ENCODE assay signal across 13 mouse cellular contexts in genomic region chr7:129483736-129484135, GRCm38 (mm10).
DNase-seq lines count a peak whose midpoint lies in the region.
"Had no signal": no experiment of that assay in that cellular context is flagged by ENCODE, and none has a peak within 500 bp of the region (broad histone marks: within the 10 kb centered on the region; RNA-seq: fewer than 3 reads in every experiment).

No protein-coding gene starts in this region.

- DNase-seq in frontal cortex, adult 2 months (ENCODE audit: extremely low spot score in 1 of 2, low spot score in 1 of 2), result peak; percentile 27 to 74
- no peak for DNase-seq in frontal cortex, postnatal 10 days (ENCODE audit: low spot score in 2 of 2)
- peak; percentile 81 for DNase-seq in right cerebral cortex, adult 18-20 months
- DNase-seq in right cerebral cortex, postnatal 4 days, result no peak
- peak; percentile 54 to 62 for DNase-seq in left cerebral cortex, postnatal 36 days (ENCODE audit: low spot score in 2 of 2)
- DNase-seq in liver, result no peak
- DNase-seq in urinary bladder, postnatal 36 days (ENCODE audit: low spot score in 2 of 2), result no peak
- no peak for DNase-seq in kidney, postnatal 4 days
- DNase-seq: adrenal gland, postnatal 14 days; cerebellum, adult 9-10 months; kidney, adult 2 months; kidney, postnatal 10 days; lung, postnatal 36 days had no signal

- intact Hi-C loops in left cerebral cortex, postnatal 36 days (cut with DNase I), result no loop called here

Comparison
In these comparisons a context has a peak if more than half of its experiments do, and no peak if none do; other contexts are left out.
1. DNase-seq: peak in frontal cortex, adult 2 months (2 of 2), right cerebral cortex, adult 18-20 months (single experiment) and left cerebral cortex, postnatal 36 days (2 of 2); none in frontal cortex, postnatal 10 days (0 of 2), right cerebral cortex, postnatal 4 days (single experiment), liver (single experiment), urinary bladder, postnatal 36 days (0 of 2) and kidney, postnatal 4 days (0 of 2).